8 mouse cellular contexts compared by ENCODE assay signal in the genomic region with DNA sequence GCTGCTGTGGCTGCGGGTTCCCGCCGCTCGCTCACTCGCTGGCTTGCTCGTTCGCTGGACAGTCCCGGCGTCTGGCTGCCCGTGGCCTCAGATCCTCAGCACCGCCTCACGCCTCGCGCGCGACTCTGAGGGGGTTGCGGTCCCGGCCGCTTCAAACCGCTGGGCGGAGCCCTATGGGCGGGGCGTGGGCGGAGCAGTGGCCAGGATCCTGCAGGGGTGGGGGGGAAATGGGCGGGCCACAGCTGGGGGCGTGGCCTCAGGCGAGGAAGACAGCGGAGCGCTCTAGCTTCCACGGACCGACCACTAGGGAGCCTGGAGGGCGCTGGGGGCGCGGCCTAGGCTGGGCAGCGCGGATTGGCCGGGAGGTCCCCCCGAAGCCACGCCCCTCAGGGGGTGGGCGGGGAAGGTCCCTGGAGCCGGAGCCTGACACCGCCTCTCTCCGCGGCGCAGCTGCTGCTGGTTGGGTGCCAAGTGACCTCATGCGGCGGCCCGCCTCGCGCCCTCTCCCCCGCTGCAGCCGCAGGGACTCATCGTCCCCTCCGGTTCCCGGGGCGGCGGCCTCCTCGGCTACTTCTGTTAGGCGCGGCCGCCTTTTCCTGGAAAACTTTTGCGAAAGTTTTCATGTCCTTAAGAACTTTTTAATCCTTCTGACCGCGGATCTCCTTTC. TPM values are rescaled to one million over a fixed set of nuclear protein-coding genes. Genes with fewer than 3 reads are reported as not detected.
A peak's percentile ranks its signal among the peaks of the same experiment; 100 is the strongest.
DNase-seq lines count a peak whose midpoint lies in the region; ATAC-seq lines count a peak whose summit lies in the region.

Gene Clic4 (minus strand): TSS at position 175 of the 667 bp plus-strand sequence.

- H3K4me3 ChIP-seq in hindbrain, embryonic 14.5 days (replicated peaks; ENCODE audit: low read length), result peak within 1 kb of the TSS; percentile 66

- ATAC-seq in hindbrain, embryonic 14.5 days (ENCODE audit: low FRiP score), result peak; percentile 98

- H3K36me3 ChIP-seq in hindbrain, embryonic 14.5 days (replicated peaks; ENCODE audit: control insufficient read depth, insufficient read depth), result no peaks in the 10 kb centered on the region

- H3K9ac ChIP-seq in hindbrain, embryonic 14.5 days, result peak within 1 kb of the TSS; percentile 80

- peak within 1 kb of the TSS; percentile 91 for H3K27ac ChIP-seq in hindbrain, embryonic 14.5 days

- no peaks in the 10 kb centered on the region for H3K9me3 ChIP-seq in hindbrain, embryonic 14.5 days (ENCODE audit: control insufficient read depth, low read length)

- H3K4me1 ChIP-seq in hindbrain, embryonic 14.5 days (replicated peaks; ENCODE audit: control insufficient read depth, insufficient read depth, low read length), result peaks cover 30% of the 10 kb centered on the region

- under 1% methylated on average over 61 of the region's 64 CpGs for WGBS in hindbrain, embryonic 14.5 days

- peak; percentile 98 for DNase-seq in R1 (ENCODE audit: low read depth, low spot score)
- peak; percentile 88 to 94 for DNase-seq in cerebellum, postnatal 25 days
- DNase-seq in frontal cortex, postnatal 25 days (ENCODE audit: low spot score in 2 of 2), result peak; percentile 80 to 91
- DNase-seq in hindbrain, embryonic 14.5 days (ENCODE audit: low spot score), result peak; percentile 97
- peak; percentile 95 for DNase-seq in layer of hippocampus, postnatal 36 days
- DNase-seq in lung, postnatal 36 days, result peak; percentile 99
- peak; percentile 99 for DNase-seq in retina, postnatal 1 day
- DNase-seq in urinary bladder, adult 18-20 months (ENCODE audit: low spot score in 2 of 2), result peak; percentile 98 to 100

- H3K4me2 ChIP-seq in hindbrain, embryonic 14.5 days (replicated peaks), result peak within 1 kb of the TSS; percentile 67

- H3K27me3 ChIP-seq in hindbrain, embryonic 14.5 days (ENCODE audit: control insufficient read depth, insufficient read depth, low read length), result no peaks in the 10 kb centered on the region

RNA-seq across cellular contexts. Expression of gene Clic4, which starts in this region (rescaled TPM):
- polyA plus RNA-seq in hindbrain, embryonic 14.5 days (2014; fragmentation: Nextera tagmentation; extraction: Ambion mirVana), result 43.2 and 50.4 TPM in 2 replicates
- 10 to 100 TPM; 36.3 to 40.6 TPM for total RNA-seq in layer of hippocampus, postnatal 36 days (2021)

Comparison
In these comparisons a context has a peak if more than half of its experiments do, and no peak if none do; other contexts are left out.
1. Peak in every context shown above with its lines: DNase-seq, ATAC-seq, H3K4me3 ChIP-seq and H3K27ac ChIP-seq.